Mouse (Mus musculus): ENCODE results near the gene Adra1d. TPM values are rescaled to one million over a fixed set of nuclear protein-coding genes. Genes with fewer than 3 reads are reported as not detected.
A peak's percentile ranks its signal among the peaks of the same experiment; 100 is the strongest.

Gene Adra1d
- total and polyA plus RNA-seq, 3 experiments, result not detected

GRCm38 (mm10) chr2:131520743-131521142, 41.3 kb downstream of the Adra1d start:
- H3K27ac ChIP-seq (ENCODE audit: insufficient read depth, low read depth), result no peak overlapping the region
- H3K79me2 ChIP-seq (replicated peaks; ENCODE audit: control insufficient read depth, extremely low read depth, insufficient read depth, poor library complexity, severe bottlenecking), result no peaks in the 10 kb centered on the region
- H3K36me3 ChIP-seq (replicated peaks in 1 of 2; ENCODE audit: control insufficient read depth in 1 of 2, insufficient read depth in 1 of 2, low read length in 1 of 2), result peaks cover 4 to 18% of the 10 kb centered on the region in 2 experiments
- no peak overlapping the region for H3K4me2 ChIP-seq (ENCODE audit: insufficient read depth, low read depth, poor library complexity, severe bottlenecking)
- H3K9ac ChIP-seq (ENCODE audit: insufficient read depth, low read depth), result no peak overlapping the region
- DNase-seq (ENCODE audit: extremely low read depth), result no peak
- H3K4me3 ChIP-seq (replicated peaks in 1 of 3; ENCODE audit: low read depth in 2 of 3, low read length in 2 of 3, poor library complexity in 1 of 3), result no peak overlapping the region
- no peak for TF ChIP-seq ZMIZ1 (IDR thresholded peaks at IDR 0.05; ENCODE audit: low read depth, low read length)
- TF ChIP-seq CHD2 (IDR thresholded peaks at IDR 0.05; ENCODE audit: low read length), result no peak
- no peak for TF ChIP-seq CTCF (conservative IDR thresholded peaks at IDR 0.05 in 1 of 2, IDR thresholded peaks at IDR 0.05 in 1 of 2; ENCODE audit: low read depth in 2 of 2, low read length in 2 of 2)
- no peak for TF ChIP-seq TBP (conservative IDR thresholded peaks at IDR 0.05; ENCODE audit: low read depth, low read length)
- no peak for TF ChIP-seq USF2 (conservative IDR thresholded peaks at IDR 0.05; ENCODE audit: low read depth, low read length)
- no peak for TF ChIP-seq CHD1 (IDR thresholded peaks at IDR 0.05; ENCODE audit: low read depth, low read length)
- TF ChIP-seq MXI1 (IDR thresholded peaks at IDR 0.05; ENCODE audit: low read depth, low read length), result no peak
- H3K9me3 ChIP-seq (replicated peaks; ENCODE audit: low read length), result no peaks in the 10 kb centered on the region
- no peaks in the 10 kb centered on the region for H3K27me3 ChIP-seq (replicated peaks)
- dilution Hi-C loops (cut with MboI; ENCODE audit: extremely low pct_ligation_motif_present, extremely low pct_unique_long_range_greater_than_20kb, low sequenced_read_pairs) (no loop called here), in situ Hi-C loops (cut with MboI; ENCODE audit: low pct_ligation_motif_present, low pct_unique_long_range_greater_than_20kb, low sequenced_read_pairs) (loop anchor here (25.0 kb wide), 2 partner anchors 258 to 433 kb away; partner anchors contain the start of genes Pank2 and Siglec1)
- peaks cover 0 to 4% of the 10 kb centered on the region in 2 experiments; a peak in 1 of 4 replicates for H3K4me1 ChIP-seq (ENCODE audit: control insufficient read depth in 1 of 2, insufficient read depth in 2 of 2)

GRCm38 (mm10) chr2:131518790-131519189, 43.3 kb downstream of the Adra1d start:
- no peak overlapping the region for H3K4me2 ChIP-seq (ENCODE audit: insufficient read depth, low read depth, poor library complexity, severe bottlenecking)

GRCm38 (mm10) chr2:131517550-131517949, 44.5 kb downstream of the Adra1d start:
- H3K4me2 ChIP-seq (ENCODE audit: insufficient read depth, low read depth, poor library complexity, severe bottlenecking), result no peak overlapping the region
- no peak overlapping the region for H3K27ac ChIP-seq (ENCODE audit: insufficient read depth, low read depth)
- no peak for DNase-seq (ENCODE audit: extremely low read depth)
- no peak overlapping the region for H3K4me3 ChIP-seq (replicated peaks in 1 of 3; ENCODE audit: low read depth in 2 of 3, low read length in 2 of 3, poor library complexity in 1 of 3)
- no peaks in the 10 kb centered on the region for H3K9me3 ChIP-seq (replicated peaks; ENCODE audit: low read length)
- peaks cover 7 to 13% of the 10 kb centered on the region in 2 experiments; a peak in 3 of 4 replicates for H3K4me1 ChIP-seq (ENCODE audit: control insufficient read depth in 1 of 2, insufficient read depth in 2 of 2)
- H3K9ac ChIP-seq (ENCODE audit: insufficient read depth, low read depth), result no peak overlapping the region
- in situ Hi-C loops (cut with MboI; ENCODE audit: low pct_ligation_motif_present, low pct_unique_long_range_greater_than_20kb, low sequenced_read_pairs), result loop anchor here (25.0 kb wide), 2 partner anchors 255 to 430 kb away; partner anchors contain the start of genes Pank2 and Siglec1
- H3K36me3 ChIP-seq (replicated peaks in 1 of 2; ENCODE audit: control insufficient read depth in 1 of 2, insufficient read depth in 1 of 2, low read length in 1 of 2), result peaks cover 4 to 19% of the 10 kb centered on the region in 2 experiments
- dilution Hi-C loops (cut with MboI; ENCODE audit: extremely low pct_ligation_motif_present, extremely low pct_unique_long_range_greater_than_20kb, low sequenced_read_pairs), result no loop called here
- no peaks in the 10 kb centered on the region for H3K27me3 ChIP-seq (replicated peaks)
- no peaks in the 10 kb centered on the region for H3K79me2 ChIP-seq (replicated peaks; ENCODE audit: control insufficient read depth, extremely low read depth, insufficient read depth, poor library complexity, severe bottlenecking)
- TF ChIP-seq IRF4 (IDR thresholded peaks at IDR 0.05; ENCODE audit: low read depth, low read length) (peak; percentile 83), SMC3 (IDR thresholded peaks at IDR 0.05; ENCODE audit: low read depth, low read length) (peak; percentile 31), USF1 (IDR thresholded peaks at IDR 0.05; ENCODE audit: low read depth, low read length) (no peak), USF2 (conservative IDR thresholded peaks at IDR 0.05; ENCODE audit: low read depth, low read length) (no peak), MAZ (IDR thresholded peaks at IDR 0.05; ENCODE audit: low read depth, low read length) (no peak), HCFC1 (IDR thresholded peaks at IDR 0.05; ENCODE audit: low read depth, low read length) (no peak), NELFE (IDR thresholded peaks at IDR 0.05; ENCODE audit: low read depth, low read length) (no peak), CHD2 (IDR thresholded peaks at IDR 0.05; ENCODE audit: low read length) (no peak), BHLHE40 (IDR thresholded peaks at IDR 0.05; ENCODE audit: low read depth, low read length) (no peak), MXI1 (IDR thresholded peaks at IDR 0.05; ENCODE audit: low read depth, low read length) (no peak), ZNF384 (IDR thresholded peaks at IDR 0.05; ENCODE audit: low read depth, low read length) (peak; percentile 72), MAX (IDR thresholded peaks at IDR 0.05; ENCODE audit: low read length) (no peak), ELF1 (IDR thresholded peaks at IDR 0.05; ENCODE audit: low read depth, low read length) (peak; percentile 71), MAFK (IDR thresholded peaks at IDR 0.05; ENCODE audit: insufficient replicate concordance, low read length) (no peak), EP300 (IDR thresholded peaks at IDR 0.05; ENCODE audit: low read length) (0 out of 2 replicates have a peak, but pooled peaks have one; percentile 18), RAD21 (IDR thresholded peaks at IDR 0.05; ENCODE audit: low read depth, low read length) (peak; percentile 45), CTCF (conservative IDR thresholded peaks at IDR 0.05 in 1 of 2, IDR thresholded peaks at IDR 0.05 in 1 of 2; ENCODE audit: low read depth in 2 of 2, low read length in 2 of 2) (peak in 1 of 2 experiments; percentile 60; a peak in 2 of 4 replicates), KAT2A (IDR thresholded peaks at IDR 0.05; ENCODE audit: insufficient replicate concordance, low read length) (no peak), JUND (conservative IDR thresholded peaks at IDR 0.05; ENCODE audit: low read depth, low read length) (no peak), E2F4 (IDR thresholded peaks at IDR 0.05; ENCODE audit: insufficient replicate concordance, low read depth, low read length) (no peak)

More at GRCm38 (mm10) chr2:131518790-131519189, 43.3 kb downstream of the Adra1d start:
- Histone ChIP-seq H3K4me3 (replicated peaks in 1 of 3; ENCODE audit: low read depth in 2 of 3, low read length in 2 of 3, poor library complexity in 1 of 3) (no peak overlapping the region), H3K9ac (ENCODE audit: insufficient read depth, low read depth) (no peak overlapping the region), H3K4me1 (ENCODE audit: control insufficient read depth in 1 of 2, insufficient read depth in 2 of 2) (peaks cover 6 to 7% of the 10 kb centered on the region in 2 experiments; a peak in 2 of 4 replicates), H3K9me3 (replicated peaks; ENCODE audit: low read length) (no peaks in the 10 kb centered on the region), H3K27me3 (replicated peaks) (no peaks in the 10 kb centered on the region), H3K36me3 (replicated peaks in 1 of 2; ENCODE audit: control insufficient read depth in 1 of 2, insufficient read depth in 1 of 2, low read length in 1 of 2) (peaks cover 4 to 18% of the 10 kb centered on the region in 2 experiments), H3K27ac (ENCODE audit: insufficient read depth, low read depth) (no peak overlapping the region), H3K79me2 (replicated peaks; ENCODE audit: control insufficient read depth, extremely low read depth, insufficient read depth, poor library complexity, severe bottlenecking) (no peaks in the 10 kb centered on the region)
- dilution Hi-C loops (cut with MboI; ENCODE audit: extremely low pct_ligation_motif_present, extremely low pct_unique_long_range_greater_than_20kb, low sequenced_read_pairs), result no loop called here
- no peak for DNase-seq (ENCODE audit: extremely low read depth)
- TF ChIP-seq ZC3H11A (IDR thresholded peaks at IDR 0.05; ENCODE audit: low read depth, low read length), result no peak
- no peak for TF ChIP-seq UBTF (IDR thresholded peaks at IDR 0.05; ENCODE audit: low read depth, low read length)
- no peak for TF ChIP-seq BHLHE40 (IDR thresholded peaks at IDR 0.05; ENCODE audit: low read depth, low read length)
- TF ChIP-seq CTCF (conservative IDR thresholded peaks at IDR 0.05 in 1 of 2, IDR thresholded peaks at IDR 0.05 in 1 of 2; ENCODE audit: low read depth in 2 of 2, low read length in 2 of 2), result no peak
- TF ChIP-seq GABPA (IDR thresholded peaks at IDR 0.05; ENCODE audit: insufficient replicate concordance, low read depth, low read length), result no peak
- in situ Hi-C loops (cut with MboI; ENCODE audit: low pct_ligation_motif_present, low pct_unique_long_range_greater_than_20kb, low sequenced_read_pairs), result loop anchor here (25.0 kb wide), 2 partner anchors 256 to 431 kb away; partner anchors contain the start of genes Pank2 and Siglec1
